Mouse (Mus musculus) A20 (cell line): Measurements from ENCODE around the gene Etv6.
"Not testable (repeated sequence)": the region's sequence is repeated elsewhere in the genome, so short reads cannot be mapped to it uniquely, and the experiment has no call there.

Experiments used
- DNase-seq: peaks from one replicate; pipeline ENCODE4 v3.0.0-alpha.2; 2011; ENCODE audit warnings: low read depth, low spot score

Gene Etv6

DNA sequence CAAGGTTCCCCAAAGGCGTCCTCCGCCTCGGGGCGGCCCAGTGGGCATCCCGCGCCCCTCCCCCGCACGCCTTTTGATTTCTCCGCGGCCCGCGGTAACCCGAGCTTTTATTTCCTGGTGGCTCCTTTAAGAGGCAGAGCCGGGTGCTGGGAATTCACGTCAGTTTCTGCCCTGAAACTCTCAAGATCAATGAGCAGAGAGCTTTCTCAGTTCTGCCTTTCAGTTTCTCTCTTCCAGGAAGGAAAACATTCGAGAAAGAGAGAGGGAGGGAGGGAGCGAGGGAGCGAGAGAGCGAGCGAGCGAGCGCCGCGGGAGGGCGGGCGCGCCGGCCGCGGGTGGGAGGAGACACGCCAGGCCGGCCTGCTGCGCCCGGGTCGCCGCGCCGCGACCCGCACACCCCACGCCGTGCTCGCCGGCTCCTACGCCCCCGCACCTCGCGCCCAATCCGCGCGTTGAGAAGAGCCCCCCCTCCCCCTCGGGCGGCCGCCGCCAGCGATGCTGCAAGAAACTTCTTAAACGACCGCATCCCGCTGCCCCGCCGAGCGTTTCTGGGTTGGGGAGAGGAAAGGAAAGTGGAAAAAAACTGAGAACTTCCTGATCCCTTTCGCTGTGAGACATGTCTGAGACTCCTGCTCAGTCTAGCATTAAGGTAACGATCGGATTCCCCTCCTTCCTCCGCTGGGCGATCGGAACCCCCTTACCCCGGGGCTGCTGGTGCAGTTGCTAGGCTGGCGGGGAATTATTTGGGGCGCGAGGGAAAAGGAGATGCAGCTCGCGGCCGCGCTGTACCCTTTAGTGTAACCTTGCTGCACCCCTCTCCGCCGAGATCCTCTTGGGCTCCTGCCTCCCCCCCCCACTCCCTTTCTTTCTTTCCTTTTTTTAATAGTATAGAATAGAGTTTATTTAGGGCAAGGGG is at the start of gene Etv6:
Gene Etv6 (plus strand): TSS at position 211 of the 916 bp plus-strand sequence.
- DNase-seq, result peak; percentile 75

- DNase-seq, result peak; percentile 21
Measured at GRCm38 (mm10) chr6:133986161-133986560, 49.3 kb upstream of the Etv6 start.

DNA sequence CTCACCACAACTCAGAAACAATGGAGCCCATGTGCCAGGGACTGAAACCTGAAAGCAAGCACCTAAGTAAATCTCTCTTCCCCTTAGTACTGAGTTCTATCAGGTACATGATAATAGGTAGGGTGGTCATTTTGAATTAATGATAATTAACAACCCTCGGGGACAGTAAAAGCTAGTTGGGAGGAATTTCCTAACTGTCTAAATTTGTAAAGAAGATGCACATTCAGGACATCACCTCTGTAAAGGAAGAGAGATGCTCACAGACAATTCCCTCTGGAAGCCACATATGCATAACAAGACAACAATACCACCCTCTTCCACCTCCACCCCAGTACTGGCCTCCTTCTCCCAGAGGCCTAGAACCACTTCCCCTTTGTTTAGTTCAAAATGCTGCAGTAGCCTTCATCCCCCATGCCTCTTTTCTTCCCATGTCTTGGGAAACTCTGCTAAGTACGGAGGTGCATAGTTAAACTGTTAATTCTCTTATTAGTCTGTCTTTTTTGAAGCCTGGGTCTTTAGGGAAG is 48.4 kb upstream of the Etv6 start:
- DNase-seq, result no peak

DNA sequence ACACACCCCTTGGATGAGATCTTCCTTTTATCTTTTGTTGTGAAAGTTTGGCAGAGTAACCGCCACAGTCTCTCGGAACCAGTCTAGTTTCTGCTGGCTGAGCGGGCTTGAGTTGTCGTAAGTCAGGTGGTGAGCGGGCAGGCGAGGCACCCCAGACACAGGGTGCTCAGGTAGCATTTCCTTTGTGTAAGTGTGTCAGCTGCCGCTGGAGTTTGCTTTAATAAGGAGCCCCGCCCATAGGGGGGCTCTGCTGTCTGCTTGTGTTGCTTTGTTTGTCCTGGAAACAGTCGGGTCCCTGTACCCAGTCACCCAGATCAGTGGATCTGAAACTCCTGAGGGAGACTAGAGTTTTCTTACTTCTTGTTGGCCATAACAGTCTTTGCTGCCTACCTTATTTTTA is 47.5 kb upstream of the Etv6 start:
- DNase-seq, result no peak

DNA sequence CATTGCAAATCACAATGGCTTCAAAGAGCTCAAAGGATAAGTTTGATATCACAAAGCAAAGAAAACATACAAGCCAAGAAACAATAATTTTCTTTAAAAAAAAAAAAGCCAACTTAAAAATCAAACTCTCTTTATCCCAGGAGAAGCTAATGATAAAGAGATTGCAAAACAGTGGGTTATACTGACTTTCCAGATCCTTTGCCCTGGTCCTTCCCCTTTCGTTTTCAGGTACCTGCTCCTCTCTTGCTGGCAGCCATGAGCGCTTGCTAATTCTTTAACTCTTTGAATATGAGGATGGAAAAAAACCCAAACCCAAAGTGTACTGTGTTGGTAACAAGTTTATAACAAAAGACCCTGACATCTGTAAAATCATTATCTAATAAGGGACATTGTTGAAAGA is 38.0 kb upstream of the Etv6 start:
- no peak for DNase-seq

DNA sequence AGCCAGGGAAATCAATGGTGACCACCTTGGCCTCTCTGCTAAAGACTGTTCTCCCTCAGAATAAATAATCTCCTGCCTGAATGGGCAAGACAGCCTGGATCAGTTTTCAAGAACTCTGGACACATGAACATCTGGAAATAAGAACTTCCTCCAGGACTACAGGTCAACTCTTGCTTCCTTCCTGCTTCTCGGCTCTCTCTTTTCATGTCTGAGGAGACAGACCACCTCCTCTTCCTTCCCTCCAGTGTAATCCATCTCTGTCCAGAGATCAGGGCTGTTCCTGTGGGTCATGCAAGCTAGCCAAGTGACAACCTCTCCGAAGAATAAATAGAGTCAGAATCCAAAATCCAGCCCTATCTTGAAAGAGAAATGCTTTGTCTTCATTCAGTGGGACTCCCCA is 37.6 kb upstream of the Etv6 start:
- DNase-seq, result no peak

DNA sequence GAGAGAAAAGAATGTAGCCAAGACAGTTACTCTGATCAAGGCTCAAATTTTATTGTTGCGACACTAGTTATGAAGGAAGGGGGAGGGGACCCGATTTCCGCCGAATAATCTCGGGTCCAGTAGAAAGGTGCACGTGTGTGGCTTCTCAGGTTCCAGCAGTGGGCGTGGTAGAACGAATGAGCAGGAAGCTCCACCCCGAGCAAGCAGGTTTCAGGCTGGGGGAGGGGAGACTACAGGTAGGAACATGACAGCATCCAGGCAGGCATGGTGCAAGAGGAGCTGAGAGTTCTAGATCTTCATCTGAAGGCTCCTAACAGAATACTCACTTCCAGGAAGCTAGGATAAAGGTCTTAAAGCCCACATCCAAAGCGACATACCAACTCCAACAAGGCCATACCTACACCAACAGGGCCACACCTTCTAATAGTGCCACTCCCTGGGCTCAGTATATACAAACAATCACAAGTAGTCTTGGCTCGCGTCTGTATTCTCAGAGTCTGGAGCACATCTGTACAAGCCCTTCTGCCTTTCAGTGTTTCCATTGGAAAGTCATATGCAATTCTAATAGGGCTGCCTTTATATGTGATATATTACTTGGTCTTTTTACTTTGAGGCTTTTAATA is 20.9 kb upstream of the Etv6 start:
- DNase-seq, result not testable (repeated sequence)

- DNase-seq, result no peak
Measured at GRCm38 (mm10) chr6:134018807-134019206, 16.7 kb upstream of the Etv6 start.

- peak; percentile 63 for DNase-seq
Measured at GRCm38 (mm10) chr6:134020821-134021220, 14.7 kb upstream of the Etv6 start.

DNA sequence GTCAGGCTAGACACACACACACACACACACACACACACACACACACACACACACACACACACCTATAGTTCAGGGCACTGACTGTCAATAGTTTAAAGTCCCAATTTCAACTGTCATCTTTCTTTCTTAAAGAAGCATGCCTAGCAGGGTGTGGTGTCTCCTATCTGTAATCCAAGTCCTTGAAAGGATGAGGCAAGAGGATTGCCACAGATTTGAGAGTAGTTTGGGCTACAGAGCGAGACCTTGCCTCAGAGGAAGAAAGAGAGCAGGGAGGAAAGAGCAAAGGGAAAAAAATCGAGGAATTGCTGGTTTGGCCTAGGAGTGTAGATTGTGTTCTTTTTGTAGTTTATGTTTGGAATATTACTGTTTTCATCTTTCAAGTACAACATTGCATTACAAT is 9.2 kb upstream of the Etv6 start:
- DNase-seq, result no peak

DNA sequence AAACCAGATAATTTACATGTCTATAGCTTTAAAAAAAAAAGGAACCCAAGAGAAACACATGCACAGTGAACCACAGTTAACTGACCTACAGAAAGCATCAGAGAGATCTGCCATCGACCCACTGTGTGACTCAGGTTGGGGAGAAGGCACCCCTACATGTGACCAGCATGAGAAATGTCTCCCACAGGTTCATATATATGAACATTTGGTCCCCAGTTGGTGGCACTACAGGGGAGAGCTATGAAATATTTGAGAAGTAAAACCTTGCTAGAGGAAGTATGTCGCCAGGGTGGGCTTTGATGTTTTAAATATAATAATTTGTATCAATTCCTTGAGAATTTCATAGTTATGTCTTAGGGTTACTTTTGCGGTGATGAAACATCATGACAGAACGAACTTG is 8.5 kb upstream of the Etv6 start:
- DNase-seq, result no peak

DNA sequence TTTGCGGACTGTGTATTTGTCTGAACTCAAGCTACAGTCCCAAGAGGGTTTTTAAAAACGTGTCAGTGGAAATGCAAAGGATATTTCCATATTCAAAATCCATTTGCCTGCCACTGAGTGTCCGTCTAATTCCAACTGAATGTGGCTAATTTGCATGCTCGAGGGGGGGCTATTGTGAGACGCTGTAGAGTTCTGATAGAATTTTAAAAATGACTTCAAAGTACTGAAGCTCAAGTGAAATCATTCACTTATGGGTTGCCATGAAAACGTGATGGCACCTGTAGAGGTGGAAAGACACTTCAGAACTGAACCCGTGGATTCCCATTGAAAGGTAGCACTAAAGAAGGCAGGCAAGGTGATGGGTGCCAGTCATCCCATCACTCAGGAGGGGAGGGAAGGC is 3.0 kb upstream of the Etv6 start:
- DNase-seq, result no peak

DNA sequence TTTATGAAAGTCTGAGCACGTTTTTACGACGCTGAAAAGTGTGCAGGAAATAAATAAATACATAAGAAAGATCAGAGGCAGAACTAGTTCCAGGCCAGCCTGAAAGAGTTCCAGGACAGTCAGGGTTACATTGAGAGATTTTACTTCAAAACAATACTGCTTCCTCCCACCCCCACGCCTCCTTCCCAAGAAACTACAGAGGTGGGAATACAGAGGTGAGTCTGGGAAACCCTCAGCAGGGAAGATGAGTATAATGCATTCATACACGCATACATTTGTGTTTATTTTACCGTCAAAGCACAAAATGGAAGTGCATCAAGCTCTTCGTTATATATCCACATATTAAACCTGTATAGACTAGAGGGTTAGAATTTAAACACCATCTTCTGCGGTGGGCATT is 1.1 kb upstream of the Etv6 start:
- no peak for DNase-seq

GRCm38 (mm10) chr6:134034904-134035489 is 503 bp upstream of the Etv6 start:
- peak; percentile 88 for DNase-seq

DNA sequence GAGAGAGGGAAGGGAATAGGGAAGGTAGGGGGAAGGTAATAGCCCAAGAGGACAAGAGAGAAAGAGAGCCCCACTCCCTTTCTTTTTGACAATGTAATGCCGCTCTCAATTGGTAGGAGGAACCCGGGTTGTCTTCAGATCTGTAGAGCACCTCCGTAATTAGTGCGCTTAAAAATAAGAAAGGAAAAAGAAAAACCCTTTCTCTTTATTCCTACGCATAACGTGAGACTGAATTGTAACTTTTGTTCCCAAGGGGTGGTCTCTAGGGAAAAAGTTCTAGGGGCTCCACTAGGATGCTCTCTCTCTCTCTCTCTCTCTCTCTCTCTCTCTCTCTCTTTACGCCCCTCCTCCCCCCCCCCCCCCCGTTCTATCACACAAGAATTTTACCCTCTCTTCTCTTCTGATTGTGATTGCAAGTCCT is 1.0 kb downstream of the Etv6 start:
- DNase-seq, result peak; percentile 52

GRCm38 (mm10) chr6:134036951-134037431 is 1.5 kb downstream of the Etv6 start:
- peak; percentile 41 for DNase-seq

DNA sequence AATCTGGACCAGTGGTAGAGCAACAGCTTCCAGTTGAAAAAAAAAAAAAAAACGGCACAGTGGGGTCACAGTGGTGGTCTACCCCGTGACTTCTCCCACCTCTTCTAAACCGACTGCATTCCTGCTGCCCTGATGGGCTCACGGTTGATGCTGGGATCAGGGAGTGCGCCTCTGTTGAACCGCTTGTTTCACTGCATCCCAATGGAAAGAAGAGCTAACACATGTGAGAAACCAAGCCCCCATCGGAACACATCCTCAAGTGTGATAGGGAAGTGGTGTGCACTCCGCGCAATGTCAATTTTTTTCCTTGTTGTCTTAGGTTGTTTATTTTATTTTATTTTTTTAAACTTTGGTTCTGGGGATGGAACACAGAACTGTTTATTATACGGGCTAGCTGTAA is 2.5 kb downstream of the Etv6 start:
- DNase-seq, result no peak

DNA sequence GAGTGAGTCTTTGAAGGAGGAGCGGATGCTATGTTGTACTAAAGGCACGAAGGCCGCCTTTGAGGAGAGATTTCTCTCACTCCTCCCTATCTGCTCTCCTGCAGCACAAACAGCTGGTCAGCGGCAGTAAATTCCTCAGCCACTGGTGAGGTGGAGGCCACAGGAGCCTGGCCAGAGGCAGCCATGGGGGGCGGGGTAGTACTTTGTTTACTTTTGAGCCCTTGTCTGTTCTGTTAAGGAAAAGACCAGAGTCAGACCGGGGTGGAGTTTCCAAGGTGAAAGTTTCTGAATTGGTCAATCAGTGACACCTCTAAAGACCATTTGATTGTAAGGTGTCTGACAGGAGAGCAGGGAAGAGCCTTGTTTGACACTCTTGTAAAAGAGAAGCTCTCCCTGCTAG is 3.4 kb downstream of the Etv6 start:
- no peak for DNase-seq

DNA sequence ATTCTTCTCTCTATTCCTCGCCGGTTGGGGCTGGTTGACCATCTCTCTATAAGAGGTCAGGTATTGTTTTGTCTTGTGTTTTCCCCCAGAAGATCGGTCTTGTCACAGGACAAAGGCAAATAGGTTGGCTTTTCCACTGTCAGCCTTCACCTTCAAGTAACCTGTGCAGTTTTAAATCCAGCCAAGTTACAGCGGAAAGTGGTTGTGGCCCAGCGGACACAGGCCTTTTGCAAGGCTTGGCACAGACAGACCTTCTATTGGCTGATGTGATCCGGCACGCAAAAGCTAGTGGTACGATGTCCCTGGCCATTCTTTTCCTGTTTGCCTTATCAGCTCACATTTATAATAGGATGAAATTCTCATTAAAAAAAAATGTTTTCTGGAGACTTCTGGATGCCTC is 3.9 kb downstream of the Etv6 start:
- DNase-seq, result no peak

GRCm38 (mm10) chr6:134040312-134040711 is 4.8 kb downstream of the Etv6 start:
- no peak for DNase-seq

DNA sequence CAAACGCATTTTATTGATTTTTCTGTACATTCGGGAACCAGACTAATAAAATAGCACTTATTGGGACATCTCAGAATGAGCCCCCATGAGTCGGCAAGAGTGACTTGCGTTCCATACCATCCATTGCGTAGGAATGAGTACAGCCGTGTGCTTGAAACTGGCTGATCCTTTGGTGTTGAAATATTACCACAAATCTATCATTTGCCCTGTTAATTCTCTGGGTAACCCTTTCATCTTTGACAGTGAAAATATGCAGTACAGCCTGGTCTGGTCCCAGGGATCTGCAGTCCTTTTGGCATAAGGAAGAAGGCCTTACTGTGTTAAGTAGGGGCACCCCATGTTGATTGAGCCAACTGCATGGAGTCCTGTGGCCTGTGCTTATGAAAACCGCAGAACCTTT is 5.8 kb downstream of the Etv6 start:
- no peak for DNase-seq

DNA sequence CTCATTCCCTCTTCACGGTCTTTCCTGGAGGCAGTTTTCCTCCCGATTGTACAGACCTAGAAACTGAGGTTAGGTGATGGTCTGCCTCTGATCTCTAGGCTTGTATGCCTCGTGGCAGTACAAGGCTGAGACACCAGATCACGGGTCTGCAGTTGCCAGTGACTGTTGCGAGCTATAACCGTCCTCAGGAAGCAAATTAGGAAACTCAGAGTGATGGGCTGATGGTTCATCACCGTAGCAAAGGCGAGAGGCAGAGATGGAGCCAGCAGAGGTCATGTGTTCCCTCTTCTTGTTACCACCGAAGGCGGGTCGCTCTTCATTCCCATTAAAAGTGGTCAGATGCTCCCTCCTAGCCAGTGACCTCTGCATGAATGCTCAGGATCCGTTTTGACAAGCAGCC is 6.4 kb downstream of the Etv6 start:
- no peak for DNase-seq
